Mouse (Mus musculus) thymus, postnatal 0 days (tissue): ENCODE data around the gene Hebp1. TPM values are rescaled to one million over a fixed set of nuclear protein-coding genes. Genes with fewer than 3 reads are reported as not detected.
A peak's percentile ranks its signal among the peaks of the same experiment; 100 is the strongest.

Experiments used
- DNase-seq: peaks from one replicate; pipeline ENCODE4 v3.0.0-alpha.2; 2015; ENCODE audit warnings: low spot score
- polyA plus RNA-seq: library from polyadenylated mRNA; unstranded; fragments of >200 nt; fragmentation: Nextera tagmentation; extraction: Ambion mirVana; gene quantifications from 2 replicates; pipeline ENCODE4 v1.2.1, GENCODE M21; 2015

Hebp1 gene
- polyA plus RNA-seq, 1 experiment from 2014 or later: 22.8 TPM

DNA sequence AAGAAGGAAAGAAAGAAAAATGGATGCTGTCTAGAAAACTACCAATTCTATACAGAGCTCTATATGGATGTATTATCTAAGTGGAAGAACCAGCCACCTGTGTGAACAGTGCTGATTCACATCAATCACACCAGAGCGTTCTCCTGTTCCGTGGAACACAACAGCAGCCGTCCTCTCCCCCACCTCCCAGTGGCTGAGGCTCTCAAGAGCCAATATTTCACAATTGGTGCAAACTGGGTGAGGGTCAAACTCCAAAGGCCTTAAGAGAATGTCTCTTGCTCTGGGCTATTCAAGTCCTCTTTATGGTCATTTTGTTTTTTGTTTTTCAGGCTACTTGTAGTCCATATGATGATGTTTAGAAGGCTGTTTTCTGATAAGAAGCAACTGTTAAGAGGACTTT is 32.6 kb downstream of the Hebp1 start:
- DNase-seq: no peak

DNA sequence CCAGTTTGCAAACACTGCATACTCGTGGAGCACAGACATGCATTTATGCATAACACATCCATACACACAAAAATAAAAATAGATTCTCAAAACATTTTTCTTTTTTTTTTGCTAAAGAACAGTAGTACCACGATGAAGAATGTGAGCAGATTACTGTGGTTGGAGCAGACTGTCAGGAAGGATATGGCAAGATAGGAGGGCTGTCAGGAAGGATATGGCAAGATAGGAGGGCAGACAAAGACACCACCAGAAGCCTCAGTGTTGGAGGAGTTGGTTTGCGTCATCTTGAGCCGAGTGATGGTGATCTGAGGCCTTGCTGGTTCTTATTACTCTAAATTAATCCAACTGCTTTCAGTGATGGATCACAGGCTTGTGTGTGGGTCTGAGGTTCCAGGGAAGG is 35.0 kb downstream of the Hebp1 start:
- no peak for DNase-seq

DNA sequence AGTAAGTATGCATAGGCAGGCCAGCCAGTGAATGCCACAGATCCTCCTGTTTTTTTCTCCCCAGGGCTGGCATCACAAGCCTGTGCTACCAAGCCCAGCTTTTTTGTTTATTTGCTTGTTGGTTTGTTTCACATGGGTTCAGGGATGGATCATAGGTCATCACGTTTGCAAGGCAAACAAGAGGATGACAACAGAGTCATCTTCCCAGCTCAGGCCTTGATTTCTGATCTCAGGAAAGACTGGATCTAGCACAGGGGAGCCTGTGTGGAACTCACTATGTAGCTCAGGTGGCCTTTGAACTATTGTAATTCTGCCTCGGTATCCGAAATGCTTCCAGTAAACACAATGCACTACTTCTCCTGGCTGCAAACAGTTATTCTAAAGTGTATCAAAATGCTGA is 35.5 kb downstream of the Hebp1 start:
- no peak for DNase-seq

DNA sequence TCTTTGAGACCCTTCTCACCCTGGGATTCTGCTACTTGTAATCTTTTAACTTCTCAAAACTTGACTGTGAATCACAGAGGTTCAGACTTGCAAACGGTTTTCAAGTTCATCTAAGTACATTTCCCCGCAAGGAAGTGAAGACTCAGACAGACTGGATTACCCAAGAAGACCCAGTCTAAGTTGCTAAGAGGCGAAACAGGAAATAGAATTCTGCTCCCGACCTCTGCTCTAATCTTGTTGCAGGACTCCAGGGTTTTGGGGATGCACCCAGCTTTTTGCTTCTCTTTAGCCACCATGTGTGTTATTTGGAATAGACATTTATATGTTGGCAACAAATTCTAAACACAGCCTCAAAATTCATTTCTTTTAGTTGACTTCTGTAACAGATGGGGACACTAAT is 36.5 kb downstream of the Hebp1 start:
- DNase-seq: no peak

DNA sequence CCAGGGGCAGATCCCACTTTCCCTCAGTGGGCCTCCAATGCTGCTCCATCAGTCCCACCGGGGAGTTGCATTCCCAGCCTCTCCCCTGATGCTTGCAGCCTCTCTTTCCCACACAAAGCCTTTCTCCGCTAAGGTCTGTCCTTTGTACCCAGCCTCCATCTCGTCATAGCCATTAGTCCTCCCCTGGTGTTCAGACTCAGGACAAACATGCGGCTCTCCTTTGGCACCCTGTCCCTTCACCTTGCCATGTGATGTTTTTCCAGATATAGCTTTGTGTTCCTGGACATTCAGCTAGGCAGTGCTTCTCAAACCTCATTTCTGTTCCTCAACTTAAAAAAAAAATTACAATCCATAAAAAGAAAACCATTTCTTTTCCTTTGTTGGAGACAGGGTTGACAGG is 39.3 kb downstream of the Hebp1 start:
- DNase-seq: no peak

DNA sequence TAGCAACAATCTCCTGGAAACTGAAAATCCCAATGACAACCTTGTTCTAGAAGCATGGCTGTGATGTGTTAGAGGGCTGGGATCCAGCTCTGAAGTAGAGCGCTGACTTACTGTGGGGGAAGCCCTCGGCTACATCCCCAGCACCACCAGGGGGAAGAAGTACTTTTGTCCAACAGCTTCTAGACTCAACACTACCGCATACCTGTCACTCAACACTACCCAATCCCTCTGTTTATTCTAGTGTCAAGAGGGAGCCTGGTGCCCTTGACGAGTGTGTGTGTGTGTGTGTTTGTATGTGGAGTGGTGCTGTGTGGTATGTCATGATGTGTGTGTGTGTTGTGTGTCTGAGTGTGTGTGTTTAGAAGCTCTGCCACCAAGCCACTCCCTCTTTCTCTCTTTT is 40.3 kb downstream of the Hebp1 start:
- no peak for DNase-seq

DNA sequence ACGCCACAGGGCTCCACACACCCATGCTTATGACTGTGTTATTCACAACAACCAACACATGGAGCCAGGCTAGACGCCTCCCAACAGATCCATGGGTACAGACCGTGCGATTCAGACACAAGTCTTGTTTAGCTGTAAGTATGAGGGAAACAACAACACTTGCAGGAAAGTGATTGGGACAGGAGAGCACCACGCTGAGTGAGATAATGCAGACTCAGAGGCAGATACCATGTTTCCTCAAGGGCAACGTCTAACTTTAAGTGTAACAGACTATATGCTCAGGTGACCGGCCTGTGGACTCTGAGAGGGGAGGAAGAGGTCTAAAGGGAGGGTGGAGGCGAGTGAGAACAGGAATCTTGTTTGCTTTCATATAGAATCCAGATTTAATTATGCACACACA is 41.2 kb downstream of the Hebp1 start:
- no peak for DNase-seq

DNA sequence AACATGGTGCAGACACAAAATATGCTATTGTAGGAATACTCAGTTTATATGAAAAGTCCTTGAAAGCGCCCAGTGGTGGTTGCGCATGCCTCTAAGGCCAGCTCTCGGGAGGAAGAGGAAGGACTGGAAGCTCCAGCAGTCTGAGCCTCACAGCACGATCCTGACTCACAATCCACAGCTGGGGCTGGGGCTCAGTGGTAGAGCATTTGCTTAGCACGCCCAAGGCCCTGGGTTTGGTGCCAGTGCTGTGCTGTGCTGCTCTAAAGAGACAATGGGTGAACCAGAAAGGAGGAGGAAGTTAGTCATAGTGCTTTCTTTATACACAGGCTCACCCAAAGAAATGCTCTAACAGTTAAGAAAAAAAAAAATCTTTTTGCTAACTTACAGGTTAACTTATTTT is 44.1 kb downstream of the Hebp1 start:
- DNase-seq: no peak

DNA sequence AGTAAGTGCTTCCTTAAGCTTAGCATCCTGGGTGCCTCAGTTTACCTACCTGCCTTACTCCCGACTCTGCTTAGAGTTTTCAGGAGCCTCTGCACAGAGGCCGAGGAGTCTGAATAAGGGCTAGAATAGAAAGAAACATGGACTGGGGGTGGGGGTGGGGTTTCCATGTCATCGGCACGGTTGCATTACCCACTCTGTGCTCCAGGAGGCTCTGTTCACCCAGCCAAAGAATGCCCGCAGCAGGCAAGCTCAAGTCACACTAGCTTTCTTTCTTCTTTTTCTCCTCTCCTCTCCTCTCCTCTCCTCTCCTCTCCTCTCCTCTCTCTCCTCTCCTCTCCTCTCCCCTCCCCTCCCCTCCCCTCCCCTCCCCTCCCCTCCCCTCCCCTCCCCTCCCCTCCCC is 47.5 kb downstream of the Hebp1 start:
- peak; percentile 64 for DNase-seq

DNA sequence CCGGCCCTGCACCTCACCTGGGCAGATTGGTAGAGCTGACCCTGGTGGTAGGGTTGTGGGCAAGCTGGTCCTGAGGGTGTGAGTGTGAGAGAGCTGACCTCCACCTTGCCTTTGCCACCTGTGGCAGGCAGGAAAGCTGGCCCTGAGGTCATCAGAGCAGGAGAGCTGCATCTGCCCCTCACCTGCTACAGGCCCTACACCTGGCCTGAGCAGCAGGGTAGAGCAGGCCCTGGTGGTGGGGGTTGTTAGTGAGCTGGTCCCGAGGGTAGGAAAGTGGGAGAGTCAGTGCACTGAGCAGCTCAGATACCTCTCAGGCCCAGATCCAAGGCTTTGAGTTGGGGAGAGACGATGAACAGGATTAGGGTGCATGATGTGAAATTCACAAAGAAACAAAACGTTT is 48.1 kb downstream of the Hebp1 start:
- DNase-seq: no peak

DNA sequence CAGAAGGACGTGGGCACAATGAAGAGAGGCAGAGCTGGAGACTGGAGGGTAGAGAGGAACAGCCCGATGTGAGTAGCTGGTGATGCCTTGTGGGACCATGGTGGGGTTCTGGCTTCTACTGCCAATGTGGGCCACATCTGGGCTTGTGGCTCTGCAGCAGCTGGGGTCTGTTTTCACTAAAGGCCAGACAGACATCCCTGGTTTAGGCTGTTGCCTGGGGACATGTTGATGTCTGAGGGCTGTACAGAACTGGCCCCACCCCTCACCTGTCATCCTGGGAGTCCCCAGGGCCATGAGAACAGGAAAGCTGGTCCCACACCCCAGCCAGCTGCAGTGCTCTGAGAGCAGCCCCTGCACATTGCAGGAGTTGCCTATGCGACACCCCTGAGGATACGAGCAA is 48.6 kb downstream of the Hebp1 start:
- no peak for DNase-seq

DNA sequence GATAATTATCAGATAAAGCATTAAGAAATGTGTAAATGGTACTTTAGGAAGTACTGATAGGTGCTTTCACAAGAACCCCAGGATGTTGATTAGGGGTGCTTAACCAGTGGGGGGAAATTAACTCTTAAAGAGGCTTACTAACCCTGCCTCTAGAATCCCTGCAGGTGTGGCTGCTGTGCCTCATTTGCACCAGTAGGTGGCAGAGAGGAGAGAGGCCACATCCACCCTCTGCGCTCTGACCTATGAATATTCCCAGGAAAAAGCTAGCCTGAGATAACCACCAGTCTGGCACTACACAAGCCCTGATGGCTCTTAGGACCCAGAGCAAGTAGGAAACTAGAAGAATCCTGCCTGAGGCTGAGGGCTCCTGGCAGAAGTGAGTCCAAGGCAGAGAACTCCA is 49.3 kb downstream of the Hebp1 start:
- peak; percentile 33 for DNase-seq

DNA sequence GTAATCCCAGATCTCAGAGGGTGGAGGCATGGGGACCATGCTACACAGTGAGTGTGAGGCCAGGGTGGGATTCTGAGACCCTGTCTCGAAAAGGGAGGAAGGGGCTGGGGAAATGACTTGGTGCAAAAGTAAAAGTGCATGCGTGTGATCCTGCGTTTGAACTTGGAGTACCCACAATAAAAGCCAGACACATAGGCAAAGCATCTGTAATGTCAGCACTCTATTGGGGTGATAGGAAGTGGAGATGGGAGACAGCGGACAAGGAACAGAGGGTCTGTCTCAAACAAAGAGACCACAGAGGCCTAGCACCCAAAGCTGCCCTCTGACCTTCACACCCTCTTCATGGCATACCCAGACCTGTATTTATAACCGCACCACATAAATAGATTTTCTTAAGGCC is 51.8 kb downstream of the Hebp1 start:
- DNase-seq: no peak

DNA sequence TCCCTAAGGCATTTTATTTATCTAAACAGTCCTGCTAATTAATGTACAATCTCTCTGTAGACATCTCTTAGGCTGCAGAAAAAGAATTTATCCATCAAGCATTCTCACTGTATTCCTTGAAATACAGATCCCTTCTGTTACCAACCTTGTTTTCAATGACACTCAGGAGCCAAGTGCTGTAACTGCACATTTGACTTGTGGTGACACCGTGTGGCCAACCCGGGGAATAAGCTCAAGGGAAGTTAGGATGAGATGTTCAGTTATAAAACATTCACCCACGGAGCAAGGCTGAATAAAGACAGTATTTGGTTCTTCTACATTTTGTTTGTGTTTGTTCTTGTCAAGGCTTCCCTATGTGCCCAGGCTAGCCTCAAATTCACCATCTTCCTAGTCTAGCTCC is 53.3 kb downstream of the Hebp1 start:
- DNase-seq: peak; percentile 22

DNA sequence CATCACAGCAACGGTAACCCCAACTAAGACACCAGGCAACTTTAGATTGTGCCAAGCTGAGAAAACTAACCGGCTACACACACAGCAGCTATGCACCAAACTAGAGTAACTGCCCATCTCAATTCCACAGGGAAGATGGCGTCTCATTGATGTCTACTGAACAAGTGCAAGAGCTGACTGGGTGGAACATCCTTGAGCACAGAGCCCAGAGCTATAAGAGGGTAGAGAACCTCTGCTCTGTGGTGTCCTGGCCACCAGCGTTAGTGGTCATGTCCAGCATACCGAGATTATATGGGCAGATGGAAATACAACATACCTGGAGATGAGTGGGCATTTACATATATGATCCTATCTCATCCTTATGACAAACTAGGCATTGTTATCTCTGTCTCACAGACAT is 54.7 kb downstream of the Hebp1 start:
- no peak for DNase-seq

DNA sequence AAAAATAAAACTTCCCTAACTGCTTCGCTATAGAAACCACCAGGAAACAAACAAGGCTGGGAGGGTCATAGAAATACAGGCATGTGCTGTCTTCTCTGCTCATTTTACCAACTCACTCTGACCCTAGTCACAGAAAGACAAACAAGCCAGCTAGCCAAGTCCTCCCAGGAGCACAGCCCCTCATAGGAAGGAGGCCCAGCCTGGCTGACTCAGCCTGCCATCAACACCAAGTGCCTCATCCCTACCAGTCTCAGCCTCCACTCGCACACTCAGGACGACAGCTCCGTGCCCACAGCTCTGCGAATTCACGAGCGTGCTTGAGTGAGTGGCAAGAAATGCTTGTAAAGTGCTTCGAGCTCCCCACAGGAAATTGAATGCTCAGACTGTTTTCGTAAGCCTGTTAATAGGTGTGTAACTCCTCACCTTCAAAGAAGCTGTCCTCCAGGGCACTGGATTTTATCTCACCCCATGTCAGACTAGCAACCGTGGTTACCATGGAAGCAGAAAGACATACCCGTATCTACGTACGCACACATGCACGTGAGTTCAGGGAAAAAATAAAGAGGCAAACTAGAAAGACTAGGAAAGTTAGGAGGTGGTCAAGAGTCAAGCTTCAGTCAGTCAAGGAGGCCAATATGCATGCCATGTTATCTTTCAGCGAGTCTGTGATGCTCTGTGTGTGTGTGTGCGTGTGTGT is 56.2 kb downstream of the Hebp1 start:
- no peak for DNase-seq

DNA sequence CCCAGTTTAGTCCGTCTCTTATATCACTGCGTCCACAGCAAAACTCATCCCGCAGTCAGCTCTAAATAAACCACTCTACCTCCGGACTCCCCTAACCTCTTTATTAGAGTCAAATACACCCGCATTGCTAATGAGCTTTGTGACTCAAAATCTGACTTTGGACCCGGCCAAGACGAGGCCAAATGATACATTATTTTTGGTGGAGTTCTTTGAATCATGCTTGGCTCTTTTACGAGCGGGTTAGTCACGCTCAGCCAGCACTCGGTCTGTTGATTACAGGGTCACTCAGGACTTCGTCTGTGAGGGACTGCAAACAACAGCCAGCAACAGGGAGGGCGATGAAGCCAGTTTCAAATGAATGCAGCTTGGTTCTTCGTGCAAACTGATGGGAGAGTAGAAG is 59.1 kb downstream of the Hebp1 start:
- DNase-seq: no peak

DNA sequence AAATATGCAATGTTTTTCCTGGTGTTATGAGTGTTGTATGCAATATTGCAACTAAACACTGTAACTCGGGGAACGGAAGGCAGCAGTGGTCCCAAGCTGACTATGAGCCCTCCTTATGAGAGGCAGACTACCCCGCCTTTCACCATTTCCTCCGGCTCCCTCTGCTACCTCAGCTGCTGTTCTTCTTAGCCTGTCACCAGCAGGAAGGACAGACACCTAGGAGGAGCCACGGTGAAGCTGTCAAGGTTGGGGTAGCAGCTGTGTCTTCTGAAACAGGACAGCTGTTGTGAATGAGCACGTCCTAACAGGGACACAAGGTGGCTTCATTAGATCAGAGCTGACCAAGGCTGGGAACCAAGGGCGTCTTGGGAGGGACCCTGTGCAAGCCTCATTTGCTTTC is 59.6 kb downstream of the Hebp1 start:
- DNase-seq: no peak

DNA sequence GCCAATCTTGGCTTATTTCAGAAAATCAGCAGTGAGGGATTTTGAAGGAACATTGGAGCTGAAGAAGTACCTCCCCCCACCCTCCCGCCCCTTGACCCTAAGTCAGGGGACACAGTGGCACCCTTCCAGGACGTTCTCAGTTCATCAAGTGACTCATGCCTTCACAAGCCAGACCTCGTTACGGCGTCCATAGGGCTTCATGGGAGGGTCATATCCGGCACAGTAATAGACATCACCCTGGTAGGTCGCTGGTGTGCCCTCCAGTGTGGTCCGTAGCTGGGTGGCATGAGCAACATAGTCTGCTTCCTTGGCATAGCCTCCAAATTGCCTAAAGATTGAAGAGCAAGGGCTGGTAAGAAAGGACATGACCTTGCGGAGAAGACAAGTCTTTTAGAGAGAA is 60.1 kb downstream of the Hebp1 start:
- no peak for DNase-seq

DNA sequence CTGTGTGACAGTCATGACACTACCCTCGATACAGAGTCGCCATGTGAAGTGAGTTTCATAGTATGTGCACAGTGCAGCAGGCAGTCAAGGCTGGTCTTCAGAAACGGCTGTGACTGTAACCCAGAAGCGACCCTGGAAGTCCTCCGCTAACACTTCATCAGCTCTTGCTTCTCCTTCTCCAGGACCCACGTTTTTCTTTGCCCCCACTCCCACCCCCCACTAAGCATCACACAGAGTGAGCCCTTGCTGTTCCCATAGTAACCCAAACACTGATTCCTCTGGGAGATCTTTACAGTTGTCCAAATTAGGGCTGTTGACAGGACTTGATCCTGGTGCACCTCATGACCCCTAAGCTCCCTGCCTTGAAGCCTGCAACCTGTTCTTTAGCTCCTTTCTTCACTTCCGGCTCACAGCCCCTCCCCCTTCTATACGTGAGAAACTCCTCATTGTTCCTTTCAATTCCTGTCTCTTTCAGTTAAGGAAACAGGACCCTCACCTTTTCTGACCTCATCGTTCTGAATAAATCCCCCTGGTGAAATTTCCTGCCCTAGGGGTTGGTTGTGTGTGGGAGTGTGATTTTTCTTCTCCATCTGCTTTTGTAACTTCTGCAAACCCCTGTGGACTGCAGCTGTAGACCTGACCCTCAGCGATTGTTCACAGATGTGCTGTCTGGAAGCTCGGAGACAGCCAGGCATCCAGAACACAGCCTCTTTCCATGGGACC is 61.2 kb downstream of the Hebp1 start:
- no peak for DNase-seq

DNA sequence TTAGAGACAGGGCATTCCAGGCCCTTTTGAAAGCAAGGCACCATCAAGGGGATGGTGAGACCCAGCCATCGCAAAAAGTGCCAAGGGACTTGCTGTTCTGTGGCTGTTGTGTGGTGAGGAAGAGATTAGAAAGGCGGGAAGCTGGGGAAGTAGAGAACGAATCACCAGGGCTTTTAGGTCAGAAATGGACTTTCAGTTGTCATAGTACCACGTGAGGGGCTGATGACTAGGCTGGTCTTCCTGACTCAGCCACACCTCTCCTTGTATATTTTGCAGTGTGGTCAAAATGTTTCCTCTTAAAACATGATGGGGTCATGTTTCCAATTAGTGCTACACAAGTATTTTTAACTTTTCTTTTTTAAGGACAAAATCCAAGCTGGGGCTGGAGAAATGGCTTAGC is 62.1 kb downstream of the Hebp1 start:
- DNase-seq: no peak

DNA sequence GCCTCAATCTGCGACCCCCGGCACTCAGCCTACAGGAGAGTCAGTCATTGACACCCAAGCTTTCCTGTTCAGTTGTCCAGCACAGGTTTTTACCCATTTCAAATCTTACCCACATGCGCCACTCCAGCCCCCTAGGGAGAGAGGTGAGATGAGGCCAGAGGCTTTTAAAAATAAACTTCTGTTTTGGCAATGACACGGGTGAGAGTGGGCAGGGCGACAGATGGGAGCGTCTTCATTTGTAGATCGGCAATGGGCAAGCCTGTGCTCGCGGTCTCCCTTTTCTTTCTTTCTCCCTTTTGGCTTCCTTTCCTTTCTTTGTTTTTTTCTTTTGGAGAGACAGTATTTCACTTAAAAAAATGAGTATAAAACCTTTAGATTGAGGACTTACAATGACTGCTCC is 64.3 kb downstream of the Hebp1 start:
- no peak for DNase-seq

DNA sequence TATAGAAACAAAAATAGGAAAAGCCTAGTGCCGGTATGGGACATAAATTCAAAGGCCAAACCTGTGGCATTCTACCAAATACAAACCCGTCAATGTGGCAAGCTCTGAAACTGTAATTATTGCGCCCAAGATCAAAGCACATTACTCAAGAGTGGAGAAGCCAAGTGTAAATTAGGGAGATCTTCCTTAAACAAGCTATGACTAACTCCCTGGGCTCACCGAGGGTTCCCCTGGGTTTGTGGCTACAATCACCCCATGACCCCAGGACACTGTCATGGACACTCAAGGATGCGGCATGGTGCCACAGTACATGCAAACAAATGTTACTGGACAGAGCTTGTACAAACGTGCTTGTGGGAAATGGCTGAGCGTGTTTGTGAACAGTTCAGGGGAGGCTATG is 64.7 kb downstream of the Hebp1 start:
- DNase-seq: no peak
